8 mouse cellular contexts compared by ENCODE assay signal in the genomic region with DNA sequence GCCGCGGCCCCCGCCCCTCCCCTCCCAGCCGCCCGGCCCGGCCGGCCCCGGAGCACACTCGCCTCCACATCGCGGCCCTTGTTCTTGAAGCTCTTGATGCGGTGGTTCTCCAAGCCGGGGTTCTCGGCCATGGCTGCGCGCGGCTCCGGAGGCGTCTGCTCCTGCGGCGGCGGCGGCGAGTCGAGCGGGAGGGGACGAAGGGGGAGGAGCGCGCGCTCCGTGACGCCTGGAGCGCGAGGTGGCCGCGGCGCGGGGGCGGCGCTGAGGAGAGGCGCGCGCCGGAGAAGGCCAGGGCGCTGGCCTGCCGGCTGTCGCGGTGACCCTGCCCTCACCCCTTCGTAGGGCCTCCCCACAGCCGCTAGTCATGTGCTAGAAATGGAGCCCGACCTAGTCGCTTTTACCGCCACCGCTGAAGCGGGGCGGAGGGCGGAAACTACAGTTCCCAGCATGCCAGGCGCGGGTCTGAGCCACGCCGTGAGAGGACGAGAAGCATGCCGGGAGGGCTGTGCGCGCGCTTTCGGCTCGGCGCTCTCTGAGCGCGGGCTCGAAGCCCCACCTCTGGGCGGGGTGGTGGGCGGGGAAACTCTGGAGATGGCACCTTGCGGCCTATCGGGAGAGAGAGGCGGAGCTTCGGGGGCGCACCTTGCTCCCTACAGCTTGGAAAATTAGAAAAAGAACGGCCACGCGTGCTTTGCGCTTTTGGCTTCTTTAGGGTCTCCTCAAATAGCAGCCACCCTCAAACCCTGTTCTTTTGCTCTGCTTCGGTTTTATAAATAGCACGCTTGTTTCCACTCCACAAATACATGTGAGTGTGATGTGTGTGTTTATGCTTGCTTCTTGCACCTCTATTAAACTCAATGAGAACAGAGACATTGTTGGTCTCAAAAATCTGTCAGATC. TPM values are rescaled to one million over a fixed set of nuclear protein-coding genes. Genes with fewer than 3 reads are reported as not detected.
A peak's percentile ranks its signal among the peaks of the same experiment; 100 is the strongest.
DNase-seq lines count a peak whose midpoint lies in the region; ATAC-seq and TF ChIP-seq lines count a peak whose summit lies in the region.

A gene (minus strand): TSS at position 214 of the 899 bp plus-strand sequence.

- peak within 1 kb of the TSS; percentile 97 for H3K9ac ChIP-seq in kidney, embryonic 14.5 days (ENCODE audit: low read depth, low read length)
- H3K9ac ChIP-seq in limb, embryonic 15.5 days = peak within 1 kb of the TSS; percentile 83

- H3K9me3 ChIP-seq in kidney, embryonic 14.5 days (ENCODE audit: control insufficient read depth, low read length) = no peaks in the 10 kb centered on the region
- H3K9me3 ChIP-seq in limb, embryonic 15.5 days = no peaks in the 10 kb centered on the region

- H3K27ac ChIP-seq in bone marrow macrophage, adult 2 months (ENCODE audit: insufficient read depth, low read depth, low read length) = peak within 1 kb of the TSS; percentile 94
- H3K27ac ChIP-seq in embryonic fibroblast, embryonic 13.5 days (ENCODE audit: insufficient read depth, low read length) = peak within 1 kb of the TSS; percentile 62
- peak within 1 kb of the TSS; percentile 92 for H3K27ac ChIP-seq in kidney, embryonic 14.5 days (ENCODE audit: low read depth, low read length)
- peak within 1 kb of the TSS; percentile 97 for H3K27ac ChIP-seq in limb, embryonic 15.5 days

- no peak for TF ChIP-seq CTCF in bone marrow macrophage, adult 2 months (IDR thresholded peaks at IDR 0.05; ENCODE audit: low read depth, low read length)
- no peak for TF ChIP-seq CTCF in embryonic fibroblast, embryonic 13.5 days (IDR thresholded peaks at IDR 0.05; ENCODE audit: borderline replicate concordance, insufficient read depth, low read length)

- TF ChIP-seq POLR2A in bone marrow macrophage, adult 2 months (IDR thresholded peaks at IDR 0.05; ENCODE audit: borderline replicate concordance, low read depth, low read length) = no peak
- peak; percentile 64; the same call in 1 of the 2 replicates for TF ChIP-seq POLR2A in embryonic fibroblast, embryonic 13.5 days (IDR thresholded peaks at IDR 0.05; ENCODE audit: low read depth, low read length)

- under 1% methylated on average over 75 of the region's 85 CpGs for WGBS in kidney, embryonic 14.5 days
- WGBS in limb, embryonic 15.5 days = under 1% methylated on average over 83 of the region's 85 CpGs

- H3K27me3 ChIP-seq in kidney, embryonic 14.5 days (ENCODE audit: control insufficient read depth, insufficient read depth, low read length) = no peaks in the 10 kb centered on the region
- H3K27me3 ChIP-seq in limb, embryonic 15.5 days = no peaks in the 10 kb centered on the region

- peaks cover 13% of the 10 kb centered on the region for H3K4me1 ChIP-seq in bone marrow macrophage, adult 2 months (ENCODE audit: control insufficient read depth, insufficient read depth, low read length)
- H3K4me1 ChIP-seq in embryonic fibroblast, embryonic 13.5 days (ENCODE audit: control insufficient read depth, insufficient read depth, low read length) = no peaks in the 10 kb centered on the region; the same call in 1 of the 2 replicates
- peaks cover 10% of the 10 kb centered on the region; the same call in 1 of the 2 replicates for H3K4me1 ChIP-seq in kidney, embryonic 14.5 days (ENCODE audit: control insufficient read depth, insufficient read depth, low read length)
- H3K4me1 ChIP-seq in limb, embryonic 15.5 days = peaks cover 8% of the 10 kb centered on the region; the same call in 1 of the 2 replicates

- peak within 1 kb of the TSS; percentile 46 for H3K4me2 ChIP-seq in kidney, embryonic 14.5 days (replicated peaks; ENCODE audit: low read depth, low read length)
- peak within 1 kb of the TSS; percentile 57 for H3K4me2 ChIP-seq in limb, embryonic 15.5 days

- ATAC-seq in kidney, embryonic 14.5 days (ENCODE audit: low FRiP score, low TSS enrichment) = peak; percentile 99
- ATAC-seq in limb, embryonic 15.5 days (ENCODE audit: insufficient number of reproducible peaks, low FRiP score, low TSS enrichment, low read depth) = peak; percentile 96

- DNase-seq in A20 (ENCODE audit: low read depth, low spot score) = peak; percentile 99
- DNase-seq in heart, adult 9 months (ENCODE audit: low spot score in 2 of 2) = peak; percentile 97 to 98
- DNase-seq in monocyte, adult 2 months (ENCODE audit: low read depth in 1 of 2, low spot score in 2 of 2) = peak; percentile 84 to 91
- DNase-seq in spleen, postnatal 36 days (ENCODE audit: low spot score in 2 of 2) = peak; percentile 97 to 98

- no peaks in the 10 kb centered on the region for H3K36me3 ChIP-seq in kidney, embryonic 14.5 days (ENCODE audit: control insufficient read depth, insufficient read depth, low read length)
- H3K36me3 ChIP-seq in limb, embryonic 15.5 days = no peaks in the 10 kb centered on the region

- peak within 1 kb of the TSS; percentile 96 for H3K4me3 ChIP-seq in bone marrow macrophage, adult 2 months (ENCODE audit: insufficient read depth, low read length)
- H3K4me3 ChIP-seq in embryonic fibroblast, embryonic 13.5 days (ENCODE audit: insufficient read depth, low read length) = peak within 1 kb of the TSS; percentile 89
- H3K4me3 ChIP-seq in kidney, embryonic 14.5 days (ENCODE audit: low read length) = peak within 1 kb of the TSS; percentile 85
- peak within 1 kb of the TSS; percentile 92 for H3K4me3 ChIP-seq in limb, embryonic 15.5 days

RNA-seq across cellular contexts. Expression of the gene that starts here (rescaled TPM):
- polyA plus RNA-seq in bone marrow macrophage, adult 2 months (2012; ENCODE audit: insufficient read depth, insufficient read length, missing spikeins) = 35.1 and 35.8 TPM in 2 replicates
- 65.9 and 73.8 TPM in 2 replicates for polyA plus RNA-seq in embryonic fibroblast, embryonic 13.5 days (2011; ENCODE audit: insufficient read length, low read depth, missing spikeins)
- polyA plus RNA-seq in kidney, embryonic 14.5 days (2014; fragmentation: Nextera tagmentation; extraction: Ambion mirVana) = 34.4 and 64.9 TPM in 2 replicates
- polyA plus RNA-seq in limb, embryonic 15.5 days (2015; fragmentation: Nextera tagmentation; extraction: Ambion mirVana) = 45.1 and 45.4 TPM in 2 replicates

Comparison
In these comparisons a context has a peak if more than half of its experiments do, and no peak if none do; other contexts are left out.
1. Peak in every context shown above with its lines: DNase-seq, ATAC-seq, H3K4me3 ChIP-seq and H3K27ac ChIP-seq.